Mouse (Mus musculus): Measurements from ENCODE around the gene Mag.
A peak's percentile ranks its signal among the peaks of the same experiment; 100 is the strongest.
"Not testable (repeated sequence)": the region's sequence is repeated elsewhere in the genome, so short reads cannot be mapped to it uniquely, and the experiment has no call there.

The Mag gene

GRCm38 (mm10) chr7:30940070-30940469 is 25.4 kb upstream of the Mag start:
- DNase-seq (ENCODE audit: low spot score in 2 of 2): not testable (repeated sequence)

GRCm38 (mm10) chr7:30935422-30936099 is 20.9 kb upstream of the Mag start:
- DNase-seq (ENCODE audit: low spot score in 2 of 2): not testable (repeated sequence)

- DNase-seq (ENCODE audit: low spot score in 2 of 2): not testable (repeated sequence)
Measured at GRCm38 (mm10) chr7:30924581-30924980, 9.9 kb upstream of the Mag start, which contains the start of gene Hamp2. Hamp2 (minus strand) TSS chr7:30924681.

GRCm38 (mm10) chr7:30924071-30924470 is 9.4 kb upstream of the Mag start:
- DNase-seq (ENCODE audit: low spot score in 2 of 2): no peak

DNA sequence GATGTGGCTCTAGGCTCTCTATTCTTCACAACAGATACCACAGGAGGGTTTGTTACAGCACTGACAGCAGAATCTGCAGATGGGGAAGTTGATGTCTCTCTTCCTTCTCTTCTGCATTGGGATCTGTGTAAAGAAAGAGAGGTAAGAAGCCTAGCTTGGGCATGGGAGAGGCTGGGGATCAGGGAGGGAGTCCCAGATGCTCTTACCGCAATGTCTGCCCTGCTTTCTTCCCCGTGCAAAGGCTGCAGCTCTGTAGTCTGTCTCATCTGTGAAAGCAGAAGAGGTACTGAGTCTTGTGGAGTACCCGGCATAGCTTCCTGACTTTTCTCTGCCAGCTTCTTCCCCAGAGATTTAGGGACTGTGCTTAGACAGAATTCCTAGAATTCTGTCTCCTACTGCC is 7.8 kb upstream of the Mag start:
- not testable (repeated sequence) for DNase-seq (ENCODE audit: low spot score in 2 of 2)

- DNase-seq (ENCODE audit: low spot score in 2 of 2): no peak
Measured at GRCm38 (mm10) chr7:30920217-30920616, 5.5 kb upstream of the Mag start.

- no peak for DNase-seq (ENCODE audit: low spot score in 2 of 2)
Measured at GRCm38 (mm10) chr7:30917219-30917618, 2.5 kb upstream of the Mag start.

- no peak for DNase-seq (ENCODE audit: low spot score in 2 of 2)
Measured at GRCm38 (mm10) chr7:30916713-30917112, 2.0 kb upstream of the Mag start.

- no peak for DNase-seq (ENCODE audit: low spot score in 2 of 2)
Measured at GRCm38 (mm10) chr7:30909773-30910172, 4.9 kb downstream of the Mag start.

DNA sequence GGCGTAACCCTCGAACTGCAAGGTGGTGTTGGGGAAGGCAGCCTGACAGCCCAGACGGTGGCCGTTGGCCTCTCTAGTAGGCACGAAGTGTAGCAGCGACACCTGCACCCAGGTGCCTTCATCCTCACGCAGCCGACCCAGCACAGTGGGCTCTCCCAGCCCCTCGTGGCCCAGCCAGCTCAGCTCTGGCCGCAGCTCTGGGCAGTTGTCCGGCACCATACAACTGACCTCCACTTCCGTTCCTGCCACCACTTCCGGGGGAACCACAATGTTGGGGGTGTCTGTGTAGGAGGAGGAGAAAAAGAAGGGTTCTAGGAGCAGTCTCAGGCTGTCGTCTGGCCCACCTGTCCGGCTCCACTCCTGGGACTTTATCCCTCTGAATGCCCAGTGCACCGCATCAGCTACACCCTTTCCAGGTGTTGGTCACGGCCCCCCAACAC is 5.7 kb downstream of the Mag start:
- no peak for DNase-seq (ENCODE audit: low spot score in 2 of 2)

GRCm38 (mm10) chr7:30908277-30908991 is 6.2 kb downstream of the Mag start:
- no peak for DNase-seq (ENCODE audit: low spot score in 2 of 2)

DNA sequence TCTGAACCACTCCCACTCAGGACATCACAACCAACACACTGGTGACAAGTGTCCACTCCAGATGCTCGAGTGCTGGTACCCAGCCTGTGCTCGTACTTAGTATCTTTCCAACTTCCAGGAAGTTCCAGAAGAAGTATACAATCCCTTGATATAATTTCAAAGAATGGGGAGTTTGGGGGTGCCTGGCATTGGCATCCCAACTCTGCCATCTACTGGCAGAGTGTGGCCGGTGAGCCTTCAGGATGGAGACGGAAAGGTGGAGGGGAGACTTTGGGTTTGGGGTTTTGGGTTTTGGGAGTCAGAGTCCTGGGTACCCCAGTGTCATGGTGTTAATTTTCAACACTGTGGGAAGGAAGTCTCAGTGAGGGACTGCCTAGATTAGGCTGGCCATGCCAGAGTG is 10.6 kb downstream of the Mag start:
- DNase-seq (ENCODE audit: low spot score in 2 of 2): no peak

GRCm38 (mm10) chr7:30895217-30895616 is 19.5 kb downstream of the Mag start:
- no peak for DNase-seq (ENCODE audit: low spot score in 2 of 2)

DNA sequence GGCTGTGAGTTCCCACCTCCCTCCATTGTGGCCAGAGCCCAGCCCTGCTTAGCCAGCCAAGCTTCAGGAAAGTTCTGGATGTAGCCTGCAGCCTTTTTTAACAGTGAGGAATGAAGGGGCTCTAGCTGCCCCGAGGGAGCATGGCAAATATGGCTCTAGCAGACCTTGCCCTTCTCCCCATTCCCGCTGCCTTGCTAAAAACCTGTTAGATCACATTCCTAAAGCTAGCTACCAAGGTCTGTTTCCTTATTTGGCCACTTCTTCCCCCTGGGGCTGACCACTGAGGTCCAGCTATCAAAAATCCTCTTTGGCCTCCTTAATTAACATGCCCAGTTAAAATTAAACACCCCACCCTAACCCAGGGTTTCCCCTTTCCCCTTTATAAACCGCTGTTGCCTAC is 22.2 kb downstream of the Mag start:
- peak in 1 of 2 experiments; percentile 10 for DNase-seq (ENCODE audit: low spot score in 2 of 2)

DNA sequence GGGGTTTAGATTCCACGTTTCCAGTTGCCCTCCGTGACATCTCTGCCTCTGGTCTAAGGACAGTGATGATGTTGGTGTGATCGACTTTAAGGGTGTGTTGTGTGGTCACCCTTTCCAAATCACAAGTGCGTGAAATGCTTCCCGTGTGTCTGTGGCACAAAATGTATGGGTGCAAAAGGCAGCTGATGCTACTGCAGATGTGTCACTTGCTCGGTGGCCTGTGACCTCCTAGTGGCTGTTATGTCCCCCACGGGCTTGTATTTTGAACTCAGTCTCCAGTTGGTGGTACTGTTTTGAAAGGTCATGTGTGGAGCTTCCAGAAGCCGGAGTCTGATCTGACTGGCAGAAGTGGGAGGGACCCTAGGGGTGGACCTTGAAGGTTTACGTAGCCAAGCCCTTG is 22.9 kb downstream of the Mag start:
- no peak for DNase-seq (ENCODE audit: low spot score in 2 of 2)

- no peak for DNase-seq (ENCODE audit: low spot score in 2 of 2)
Measured at GRCm38 (mm10) chr7:30890681-30891080, 24.0 kb downstream of the Mag start.

DNA sequence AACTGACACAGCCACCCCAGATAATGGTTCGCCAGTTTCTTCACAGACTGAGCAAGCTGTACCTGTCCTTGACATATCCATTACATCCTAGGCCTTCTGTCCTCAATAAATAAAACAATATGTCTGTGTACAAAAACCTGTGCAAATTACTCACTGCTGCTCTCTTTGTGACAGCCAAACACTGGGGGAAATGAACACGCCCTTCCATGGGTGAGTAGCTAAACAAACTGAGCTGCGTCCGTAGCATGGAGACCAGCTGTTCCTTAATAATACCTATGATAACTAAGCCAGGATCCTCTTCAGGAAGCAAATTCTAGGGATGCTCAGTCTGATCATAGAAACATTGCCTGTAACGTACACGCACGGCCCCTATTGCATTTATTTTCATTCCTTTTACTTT is 25.9 kb downstream of the Mag start:
- no peak for DNase-seq (ENCODE audit: low spot score in 2 of 2)

- DNase-seq (ENCODE audit: low spot score in 2 of 2): no peak
Measured at GRCm38 (mm10) chr7:30887568-30888188, 27.0 kb downstream of the Mag start.

DNA sequence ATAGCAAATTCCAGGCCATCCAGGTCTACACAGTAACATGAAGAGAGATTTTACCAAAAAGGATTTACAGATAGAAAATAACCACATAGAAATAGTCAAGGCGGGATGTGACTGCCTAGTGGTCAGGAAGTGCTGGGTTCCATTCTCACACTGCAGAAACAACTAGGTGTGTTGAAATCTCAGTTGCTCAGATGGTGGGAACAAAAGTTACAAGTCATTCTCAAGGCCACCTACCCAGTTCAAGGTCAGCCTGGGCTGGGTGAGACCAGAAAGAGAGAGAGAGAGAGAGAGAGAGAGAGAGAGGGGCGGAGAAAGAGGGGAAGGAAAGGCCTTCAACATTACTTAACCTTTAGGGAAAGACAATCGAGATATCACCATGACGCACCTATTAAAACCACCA is 27.8 kb downstream of the Mag start:
- DNase-seq (ENCODE audit: low spot score in 2 of 2): no peak

- DNase-seq (ENCODE audit: low spot score in 2 of 2): no peak
Measured at GRCm38 (mm10) chr7:30884047-30884446, 30.6 kb downstream of the Mag start.

DNA sequence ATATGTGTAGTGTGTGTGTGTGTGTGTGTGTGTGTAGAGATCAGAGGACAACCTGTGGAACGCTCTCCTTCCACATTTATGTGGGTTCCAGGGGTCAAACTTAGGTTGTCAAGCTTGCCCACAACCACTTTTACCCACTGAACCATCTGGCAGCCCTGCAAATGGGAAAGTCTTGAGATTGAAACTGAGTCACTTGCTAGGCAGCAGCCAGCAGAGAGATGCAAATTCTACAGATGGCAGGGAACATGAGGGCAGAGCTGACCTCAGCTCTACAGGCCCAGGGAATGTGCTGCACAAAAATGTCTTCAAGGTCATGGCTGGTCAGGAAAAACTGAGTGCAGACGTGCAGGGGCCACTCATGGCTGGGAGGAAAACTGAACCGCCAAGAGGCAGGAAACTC is 33.3 kb downstream of the Mag start:
- DNase-seq (ENCODE audit: low spot score in 2 of 2): no peak

- DNase-seq (ENCODE audit: low spot score in 2 of 2): no peak
Measured at GRCm38 (mm10) chr7:30880176-30880575, 34.5 kb downstream of the Mag start, which contains the start of gene Cd22. Cd22 (minus strand) TSS chr7:30880342.

- DNase-seq (ENCODE audit: low spot score in 2 of 2): no peak
Measured at GRCm38 (mm10) chr7:30878950-30879349, 35.7 kb downstream of the Mag start.
